Mouse (Mus musculus) T-helper 2 cell (primary cell): ENCODE data around the gene Med26.

Experiments used
- in situ Hi-C: fragments of 300-600 bp; cut with MboI, MseI; formaldehyde crosslinking; loops from one replicate; pipeline ENCODE4 v1.15.1; 2025; ENCODE audit warnings: high pct_unique_total_duplicates

Gene Med26

DNA sequence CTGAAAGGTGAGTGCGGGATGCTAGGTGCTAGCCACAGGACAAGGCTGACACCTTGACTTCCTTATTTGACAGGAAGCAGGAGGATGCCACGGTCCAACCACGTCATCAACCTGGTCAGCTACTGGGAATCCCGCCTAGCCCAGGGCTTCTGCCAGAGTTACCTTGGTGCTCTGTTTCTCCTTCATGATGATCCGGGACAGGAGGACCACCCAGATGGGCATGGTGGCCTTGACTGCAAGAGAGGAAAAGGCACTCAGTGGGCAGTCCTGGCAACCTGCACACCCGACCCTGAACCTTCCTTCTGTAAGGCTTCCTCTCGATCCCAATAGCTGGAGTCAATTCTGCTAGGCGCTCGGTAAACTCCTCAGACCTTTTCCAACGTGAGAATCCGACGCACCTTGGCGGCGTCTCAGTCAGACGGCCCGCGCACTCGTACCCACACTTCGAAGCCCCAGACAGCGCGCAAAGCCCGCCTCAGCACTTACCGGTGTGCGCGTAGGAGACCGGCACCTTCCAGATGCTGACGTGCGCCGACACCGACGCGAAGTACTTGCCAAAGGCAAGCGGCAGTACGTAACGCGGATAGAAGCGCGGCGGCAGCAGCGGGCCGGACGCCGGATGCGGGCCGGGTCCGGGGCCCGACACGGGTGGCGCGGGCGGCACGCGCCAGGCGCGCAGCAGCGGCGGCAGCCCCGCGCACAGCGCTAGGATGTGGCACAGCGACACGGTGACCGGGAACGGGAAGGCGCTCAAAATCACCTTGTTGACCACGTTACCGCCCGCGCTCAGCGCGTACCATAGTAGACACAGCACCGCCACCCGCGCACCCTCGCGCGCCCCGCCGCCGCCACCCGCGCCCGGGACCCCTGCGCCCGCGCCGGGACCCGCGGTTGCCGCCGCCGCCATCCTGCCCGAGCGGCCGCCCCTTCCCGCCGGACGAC, 56.1 kb downstream of the Med26 start, which contains the start of gene Slc35e1:
Gene Slc35e1, minus strand, starts transcription at position 935 of the 942 bp plus-strand sequence.
- in situ Hi-C loops = no loop called here

DNA sequence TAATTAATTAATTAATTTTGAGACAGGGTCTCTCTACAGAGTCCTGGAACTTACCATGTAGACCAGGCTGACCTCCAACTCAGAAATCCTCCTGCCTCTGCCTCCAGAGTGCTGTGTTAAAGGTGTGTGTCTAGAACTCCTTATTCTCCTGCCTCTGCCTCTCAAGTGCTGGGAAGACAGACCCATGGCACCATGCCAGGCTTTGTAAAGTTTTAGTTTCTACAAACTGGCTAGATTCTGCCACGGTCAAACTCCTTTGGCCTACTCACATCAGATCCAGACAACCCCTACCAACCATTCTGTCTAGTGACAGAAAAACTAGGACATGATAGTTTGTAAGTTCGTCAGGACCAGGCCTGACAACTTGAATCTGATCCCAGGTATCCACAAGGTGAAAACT, 57.1 kb downstream of the Med26 start:
- in situ Hi-C loops = no loop called here

DNA sequence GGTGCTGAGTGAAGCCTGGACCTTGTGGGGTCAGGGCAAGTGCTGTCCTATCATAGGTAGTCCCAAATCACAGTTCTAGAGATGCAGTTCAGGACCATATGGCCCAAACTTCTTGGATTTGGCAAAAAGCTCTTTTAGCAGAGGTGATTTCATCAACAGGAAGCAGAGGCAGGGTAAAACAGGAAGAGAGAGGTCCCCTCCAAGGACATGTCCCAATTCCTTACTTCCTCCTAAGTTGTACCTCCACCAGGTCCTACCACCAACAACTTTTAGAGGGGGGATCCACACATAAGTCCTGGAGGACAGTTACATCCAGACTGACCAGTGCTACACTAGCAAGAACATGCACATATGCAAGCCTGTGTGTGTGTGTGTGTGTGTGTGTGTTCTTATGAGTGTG, 61.1 kb downstream of the Med26 start:
- in situ Hi-C loops = no loop called here

- in situ Hi-C loops = no loop called here
Measured at GRCm38 (mm10) chr8:72485456-72486199, 62.4 kb downstream of the Med26 start.

- in situ Hi-C loops = loop anchor here (5.0 to 10.0 kb wide), 2 partner anchors 167 to 310 kb away; partner anchors contain the start of gene Rab8a
Measured at GRCm38 (mm10) chr8:72474826-72475546, 73.1 kb downstream of the Med26 start, which contains the start of gene Cherp. Cherp (minus strand) TSS chr8:72475226.

- in situ Hi-C loops = loop anchor here (5.0 to 10.0 kb wide), 2 partner anchors 172 to 306 kb away; partner anchors contain the start of gene Rab8a
Measured at GRCm38 (mm10) chr8:72470684-72471083, 77.4 kb downstream of the Med26 start.

DNA sequence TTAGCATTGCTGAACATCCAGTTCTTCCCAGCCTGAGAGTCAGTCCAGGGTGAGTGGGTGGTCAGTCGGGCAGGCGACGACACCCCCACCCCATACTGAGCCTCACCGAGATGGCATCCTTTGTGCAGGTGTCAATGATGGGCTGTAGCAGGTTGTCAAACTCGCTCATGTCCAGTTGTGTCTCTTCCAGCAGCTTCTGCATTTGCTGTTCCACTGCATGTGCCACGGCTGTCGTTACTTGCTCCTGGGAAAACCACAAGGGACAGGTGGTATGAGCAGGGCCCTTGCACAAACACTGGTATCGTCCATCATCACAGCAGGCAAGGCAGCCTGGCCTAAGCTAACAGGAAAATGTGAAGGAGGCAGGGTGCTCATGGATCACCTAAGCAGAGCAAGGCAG, 78.1 kb downstream of the Med26 start:
- in situ Hi-C loops = loop anchor here (5.0 to 10.0 kb wide), 2 partner anchors 172 to 305 kb away; partner anchors contain the start of gene Rab8a

DNA sequence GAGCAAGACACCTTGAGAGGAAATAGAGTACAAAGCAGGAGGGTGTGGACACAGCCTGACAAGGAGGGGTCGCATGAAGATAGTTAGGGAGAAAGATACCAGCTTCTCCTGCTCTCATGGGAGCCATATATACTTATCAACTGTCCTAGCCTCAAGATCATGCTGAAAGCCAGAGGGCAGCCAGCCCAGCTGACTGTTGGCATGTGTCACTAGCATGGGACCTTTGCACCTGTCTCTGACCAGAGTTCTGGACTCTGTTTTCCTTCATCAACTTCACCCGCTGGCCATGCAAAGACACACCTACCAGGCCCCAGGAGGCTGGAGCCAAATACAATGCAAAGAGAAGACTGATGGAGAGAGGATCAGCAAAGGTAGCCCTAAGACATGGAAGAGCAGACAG, 78.8 kb downstream of the Med26 start:
- in situ Hi-C loops = no loop called here

- in situ Hi-C loops = no loop called here
Measured at GRCm38 (mm10) chr8:72464211-72464610, 83.9 kb downstream of the Med26 start.

- in situ Hi-C loops = no loop called here
Measured at GRCm38 (mm10) chr8:72459881-72460533, 88.1 kb downstream of the Med26 start.

- in situ Hi-C loops = no loop called here
Measured at GRCm38 (mm10) chr8:72458457-72458856, 89.6 kb downstream of the Med26 start.

GRCm38 (mm10) chr8:72457806-72458205, 90.3 kb downstream of the Med26 start:
- in situ Hi-C loops = no loop called here

DNA sequence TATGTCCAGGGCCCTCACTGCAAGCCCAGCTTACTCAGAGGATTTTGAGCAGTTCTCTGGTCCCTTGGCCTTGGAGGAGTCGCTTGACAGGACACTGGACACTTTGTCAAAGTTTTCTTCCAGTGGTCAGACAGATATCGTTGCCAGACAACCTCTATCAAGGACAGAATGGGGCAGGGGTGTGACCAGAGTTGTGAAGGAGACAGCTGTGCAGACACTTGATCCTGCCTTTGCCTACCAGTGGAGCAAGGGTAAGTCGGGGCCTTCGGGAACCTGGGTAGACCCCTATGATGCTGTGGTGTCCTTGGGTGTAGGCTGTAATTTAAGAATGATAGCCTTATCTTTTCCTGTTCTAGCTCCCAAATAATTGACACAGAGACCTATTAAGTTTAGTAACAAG, 92.8 kb downstream of the Med26 start:
- in situ Hi-C loops = no loop called here

- in situ Hi-C loops = no loop called here
Measured at GRCm38 (mm10) chr8:72453904-72454303, 94.2 kb downstream of the Med26 start.

DNA sequence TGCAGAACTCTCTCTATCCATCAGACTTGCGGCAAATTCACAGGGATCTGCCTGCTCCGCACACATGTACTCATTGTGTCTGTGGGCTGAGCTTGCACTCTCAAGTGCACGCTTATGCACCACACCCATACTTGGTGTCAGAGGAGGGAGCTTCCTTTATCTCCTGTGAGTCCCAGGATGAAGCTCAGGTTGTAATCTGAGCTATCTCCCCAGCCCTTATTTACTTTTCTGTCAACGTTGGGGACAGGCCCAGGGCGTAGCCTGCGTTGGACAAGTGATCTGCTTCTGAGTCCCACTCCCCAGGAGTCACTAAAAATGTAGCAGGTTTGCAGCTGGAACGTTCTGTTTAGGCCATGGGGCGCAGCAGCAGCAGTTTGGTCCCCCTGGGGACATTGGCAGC, 96.6 kb downstream of the Med26 start:
- in situ Hi-C loops = no loop called here

DNA sequence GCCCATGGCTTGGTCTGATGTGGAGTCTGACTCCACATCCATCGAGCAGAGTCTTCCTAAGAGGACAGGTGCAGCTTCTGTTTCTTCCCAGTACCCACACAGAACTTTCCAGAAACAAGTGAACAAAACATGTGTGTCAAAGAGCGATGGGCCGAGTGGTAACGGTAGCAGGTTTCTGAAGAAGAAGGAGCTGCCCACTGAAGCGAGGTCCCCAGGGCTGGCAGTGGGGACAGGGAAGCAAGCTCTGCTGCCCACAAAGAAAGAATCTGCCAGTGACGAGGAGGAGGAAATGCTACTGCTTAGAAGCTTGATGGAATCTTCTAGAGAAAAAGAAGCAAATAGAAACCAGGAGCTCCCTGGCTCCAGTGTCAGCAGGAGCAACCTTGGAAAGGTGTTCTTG, 103.0 kb downstream of the Med26 start:
- in situ Hi-C loops = no loop called here
